Mouse (Mus musculus) midbrain, embryonic 14.5 days (tissue): ENCODE results near the gene Map2k5. TPM values are rescaled to one million over a fixed set of nuclear protein-coding genes. Genes with fewer than 3 reads are reported as not detected.

Experiments used
- ATAC-seq: fragments of 200-750 bp; cut with Nextera tagmentation; 2 replicates; pipeline ENCODE4 v1.8.0; 2017; ENCODE audit warnings: moderate number of reproducible peaks, moderate library complexity; ENCODE audit not compliant: low FRiP score, low TSS enrichment
- DNase-seq: peaks from one replicate; pipeline ENCODE4 v3.0.0-alpha.2; 2015
- H3K27ac ChIP-seq: fragments of 300-500 bp; sonication (generic); replicated peaks from 2 replicates; pipeline ENCODE4 v1.5.1; 2014; ENCODE audit warnings: mild to moderate bottlenecking, low read depth, low read length, moderate library complexity
- H3K27me3 ChIP-seq: fragments of 300-500 bp; sonication (generic); 2 replicates; pipeline ENCODE4 v1.6.1; 2014; ENCODE audit warnings: low read length, control low read depth, mixed read lengths; ENCODE audit not compliant: control insufficient read depth, insufficient read depth
- H3K36me3 ChIP-seq: fragments of 300-500 bp; sonication (generic); 2 replicates; pipeline ENCODE4 v1.6.1; 2014; ENCODE audit warnings: low read length, control low read depth; ENCODE audit not compliant: control insufficient read depth, insufficient read depth
- H3K4me1 ChIP-seq: fragments of 300-500 bp; sonication (generic); 2 replicates; pipeline ENCODE4 v1.6.1; 2014; ENCODE audit warnings: mild to moderate bottlenecking, antibody characterized with exemption, low read length, control low read depth; ENCODE audit not compliant: control insufficient read depth, insufficient read depth
- H3K4me2 ChIP-seq: fragments of 300-500 bp; sonication (generic); 2 replicates; pipeline ENCODE4 v1.6.1; 2014; ENCODE audit warnings: mild to moderate bottlenecking, low read length, moderate library complexity
- H3K4me3 ChIP-seq: fragments of 300-500 bp; sonication (generic); replicated peaks from 2 replicates; pipeline ENCODE4 v1.5.1; 2014; ENCODE audit warnings: low read depth, low read length
- H3K9ac ChIP-seq: fragments of 300-500 bp; sonication (generic); replicated peaks from 2 replicates; pipeline ENCODE4 v1.6.1; 2014; ENCODE audit warnings: mild to moderate bottlenecking, low read length, moderate library complexity
- H3K9me3 ChIP-seq: fragments of 300-500 bp; sonication (generic); 2 replicates; pipeline ENCODE4 v1.6.1; 2016; ENCODE audit warnings: low read length, control low read depth, mixed read lengths; ENCODE audit not compliant: control insufficient read depth
- WGBS: fragments of 180-500 bp; shearing (Covaris S2); extraction: QIAGEN DNeasy Blood & Tissue Kit; methylation state at CpG from one replicate; pipeline ENCODE4 v1.1.7; 2014; 5-methylcytosine and 5-hydroxymethylcytosine counted together
- polyA plus RNA-seq: library from polyadenylated mRNA; unstranded; fragments of >200 nt; fragmentation: Nextera tagmentation; extraction: Ambion mirVana; gene quantifications from 2 replicates; pipeline ENCODE4 v1.2.1, GENCODE M21; 2014

Gene Map2k5
- polyA plus RNA-seq, 1 experiment from 2014 or later: 43.9 TPM

DNA sequence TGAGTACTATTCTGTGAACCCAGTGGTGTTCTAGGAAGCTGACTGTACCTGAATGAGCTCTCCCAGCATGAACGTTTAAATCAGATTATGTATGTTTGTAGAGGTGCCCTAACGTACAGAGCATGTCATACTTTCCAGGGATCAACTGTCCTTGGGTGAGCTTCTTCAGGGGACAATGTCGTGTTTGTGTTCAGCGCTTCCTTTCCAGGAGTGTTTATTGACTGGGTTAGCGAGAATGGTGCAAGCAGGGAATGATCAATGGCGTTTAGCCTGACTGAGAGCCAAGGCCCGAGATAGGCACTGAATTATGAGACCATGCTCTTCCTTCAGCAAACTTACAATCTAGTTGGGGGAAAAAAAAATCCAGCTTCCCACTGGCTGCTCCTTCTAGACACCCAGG lies 193.8 kb downstream of the Map2k5 start:
- ATAC-seq (no peak), DNase-seq (no peak)
- WGBS: 69% methylated on average over 7 of the region's 7 CpGs
- no peak overlapping the region for H3K9ac ChIP-seq
- H3K4me1 ChIP-seq: peaks cover 50% of the 10 kb centered on the region
- no peaks in the 10 kb centered on the region for H3K9me3 ChIP-seq
- H3K27ac ChIP-seq: no peak overlapping the region
- no peak overlapping the region for H3K4me2 ChIP-seq
- peaks cover 18% of the 10 kb centered on the region; the same call in 1 of the 2 replicates for H3K27me3 ChIP-seq
- no peaks in the 10 kb centered on the region for H3K36me3 ChIP-seq
- H3K4me3 ChIP-seq: no peak overlapping the region

GRCm38 (mm10) chr9:63182306-63182960 lies 195.3 kb downstream of the Map2k5 start:
- DNase-seq (peak; percentile 82), ATAC-seq (no peak)
- Histone ChIP-seq H3K9me3 (no peaks in the 10 kb centered on the region), H3K27me3 (peaks cover 18% of the 10 kb centered on the region; the same call in 1 of the 2 replicates), H3K4me2 (peak overlapping the region; percentile 20), H3K9ac (no peak overlapping the region), H3K4me1 (peaks cover 39% of the 10 kb centered on the region), H3K4me3 (no peak overlapping the region), H3K36me3 (no peaks in the 10 kb centered on the region), H3K27ac (peak overlapping the region; percentile 38; the same call in 1 of the 2 replicates)
- WGBS: 5% methylated on average over 14 of the region's 14 CpGs

GRCm38 (mm10) chr9:63181337-63182178 lies 196.1 kb downstream of the Map2k5 start:
- H3K9ac ChIP-seq: peak overlapping the region; percentile 12; the same call in 1 of the 2 replicates
- H3K36me3 ChIP-seq: no peaks in the 10 kb centered on the region
- DNase-seq (peak; percentile 58), ATAC-seq (no peak)
- peak overlapping the region; percentile 38; the same call in 1 of the 2 replicates for H3K27ac ChIP-seq
- H3K4me3 ChIP-seq: no peak overlapping the region
- peak overlapping the region; percentile 20; the same call in 1 of the 2 replicates for H3K4me2 ChIP-seq
- 25% methylated on average over 11 of the region's 11 CpGs for WGBS
- no peaks in the 10 kb centered on the region for H3K9me3 ChIP-seq
- peaks cover 38% of the 10 kb centered on the region for H3K4me1 ChIP-seq
- H3K27me3 ChIP-seq: peaks cover 18% of the 10 kb centered on the region; the same call in 1 of the 2 replicates

DNA sequence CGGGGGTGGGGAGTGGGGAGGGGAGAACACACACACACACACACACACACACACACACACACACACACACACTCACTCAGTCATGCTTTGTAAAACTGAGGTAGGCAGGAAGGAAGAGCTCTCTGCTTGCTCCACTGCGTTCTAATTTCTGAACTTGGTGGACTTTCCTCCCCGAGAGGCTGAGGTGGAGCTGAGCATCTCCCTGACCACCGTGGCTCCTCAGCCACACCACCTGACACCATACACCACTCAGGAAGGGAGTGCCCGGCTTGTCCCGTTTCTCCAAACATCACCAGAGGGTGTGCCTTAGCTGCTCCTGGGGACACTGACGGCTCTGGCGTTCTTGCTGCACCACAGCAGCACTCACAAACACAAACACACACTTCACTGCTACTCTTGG lies 199.4 kb downstream of the Map2k5 start:
- WGBS: 91% methylated on average over 8 of the region's 8 CpGs
- no peaks in the 10 kb centered on the region for H3K9me3 ChIP-seq

DNA sequence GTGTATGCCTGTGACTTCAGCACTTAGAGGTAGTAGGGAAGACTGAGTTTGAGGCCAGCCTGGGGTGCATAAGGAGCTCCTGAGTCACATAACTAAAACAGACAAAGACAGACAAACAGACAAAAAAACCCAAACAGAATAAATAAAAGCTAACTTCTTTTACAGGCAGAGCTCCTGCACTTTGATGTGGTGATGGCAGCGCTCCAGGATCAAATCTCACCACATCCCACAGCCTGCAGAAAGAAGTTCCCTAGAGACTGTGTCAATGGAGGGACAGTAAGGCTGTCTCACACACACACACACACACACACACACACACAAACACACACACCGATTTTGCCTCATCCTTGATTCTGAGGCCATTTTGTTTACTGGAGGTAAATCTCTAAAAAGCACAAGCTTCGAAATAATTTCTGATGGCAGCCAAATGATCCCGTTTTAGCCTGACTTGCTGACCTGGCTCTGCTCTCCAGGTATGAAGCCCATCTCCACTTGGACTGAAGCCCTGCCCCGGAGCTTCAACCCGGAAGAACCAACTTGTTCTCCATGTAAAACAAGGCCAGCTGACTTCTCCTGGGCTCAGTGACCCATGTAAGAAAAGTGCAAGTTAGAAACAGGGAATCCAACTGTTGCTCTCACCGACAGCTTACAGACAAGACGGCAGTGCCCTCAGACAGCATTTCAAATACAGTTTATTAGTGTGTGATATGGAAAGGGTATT lies 203.5 kb downstream of the Map2k5 start:
- DNase-seq: no peak
- H3K27me3 ChIP-seq: no peaks in the 10 kb centered on the region; the same call in 1 of the 2 replicates
- WGBS: 89% methylated on average over 8 of the region's 8 CpGs
- no peak overlapping the region for H3K4me3 ChIP-seq
- H3K4me2 ChIP-seq: no peak overlapping the region
- ATAC-seq: no peak
- no peak overlapping the region for H3K27ac ChIP-seq
- H3K36me3 ChIP-seq: no peaks in the 10 kb centered on the region
- H3K4me1 ChIP-seq: peaks cover 5% of the 10 kb centered on the region; the same call in 1 of the 2 replicates
- H3K9me3 ChIP-seq: no peaks in the 10 kb centered on the region
- H3K9ac ChIP-seq: no peak overlapping the region

More for the DNA sequence above, 199.4 kb downstream of the Map2k5 start:
- DNase-seq (no peak), ATAC-seq (no peak)
- Histone ChIP-seq H3K27ac (no peak overlapping the region), H3K36me3 (no peaks in the 10 kb centered on the region), H3K9ac (no peak overlapping the region), H3K4me3 (no peak overlapping the region), H3K27me3 (no peaks in the 10 kb centered on the region; the same call in 1 of the 2 replicates), H3K4me2 (no peak overlapping the region), H3K4me1 (peaks cover 29% of the 10 kb centered on the region)

GRCm38 (mm10) chr9:63171951-63172350 lies 205.8 kb downstream of the Map2k5 start:
- Histone ChIP-seq H3K27me3 (no peaks in the 10 kb centered on the region; the same call in 1 of the 2 replicates), H3K4me1 (peaks cover 4% of the 10 kb centered on the region; the same call in 1 of the 2 replicates), H3K9ac (no peak overlapping the region), H3K4me3 (no peak overlapping the region), H3K27ac (no peak overlapping the region), H3K36me3 (0 out of 2 replicates have a peak, but pooled peaks cover 2% of the 10 kb centered on the region), H3K4me2 (no peak overlapping the region), H3K9me3 (no peaks in the 10 kb centered on the region)
- 47% methylated on average over 2 of the region's 2 CpGs for WGBS
- no peak for ATAC-seq
- no peak for DNase-seq

- WGBS: 92% methylated on average over 1 of the region's 1 CpGs
- Histone ChIP-seq H3K27me3 (no peaks in the 10 kb centered on the region), H3K9me3 (no peaks in the 10 kb centered on the region), H3K4me2 (no peak overlapping the region), H3K27ac (no peak overlapping the region), H3K4me1 (no peaks in the 10 kb centered on the region), H3K9ac (no peak overlapping the region), H3K4me3 (no peak overlapping the region), H3K36me3 (0 out of 2 replicates have a peak, but pooled peaks cover 2% of the 10 kb centered on the region)
- ATAC-seq: no peak
- DNase-seq: no peak
Measured at GRCm38 (mm10) chr9:63169127-63169526, 208.6 kb downstream of the Map2k5 start.

- 16% methylated on average over 9 of the region's 9 CpGs for WGBS
- no peaks in the 10 kb centered on the region for H3K27me3 ChIP-seq
- ATAC-seq: no peak
- H3K36me3 ChIP-seq: 0 out of 2 replicates have a peak, but pooled peaks cover 2% of the 10 kb centered on the region
- H3K4me2 ChIP-seq: no peak overlapping the region
- no peak overlapping the region for H3K27ac ChIP-seq
- H3K4me3 ChIP-seq: no peak overlapping the region
- no peaks in the 10 kb centered on the region for H3K4me1 ChIP-seq
- no peak for DNase-seq
- H3K9ac ChIP-seq: no peak overlapping the region
- H3K9me3 ChIP-seq: no peaks in the 10 kb centered on the region
Measured at GRCm38 (mm10) chr9:63165070-63165469, 212.6 kb downstream of the Map2k5 start.
